Comparison of ENCODE assay signal across 10 mouse cellular contexts in the genomic region with DNA sequence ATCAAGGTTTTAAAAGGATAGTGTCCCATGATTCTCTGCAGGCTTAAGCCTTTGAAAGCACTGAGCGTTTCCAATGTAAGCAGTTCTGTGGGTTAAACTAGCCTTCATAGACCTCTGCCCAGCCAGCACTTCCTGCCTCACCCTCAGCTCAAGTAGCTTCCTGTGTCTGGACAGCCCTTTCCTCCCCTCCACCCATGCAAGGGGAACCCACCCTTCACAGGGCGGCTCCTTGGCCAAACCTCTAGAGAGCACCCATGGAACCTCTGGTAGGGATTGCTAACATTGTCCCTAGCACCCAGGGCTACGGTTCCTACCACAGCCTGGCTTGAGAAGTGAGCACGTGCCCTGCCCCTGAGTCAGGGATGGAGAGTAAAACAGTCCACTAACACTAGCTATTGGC. TPM values are rescaled to one million over a fixed set of nuclear protein-coding genes. Genes with fewer than 3 reads are reported as not detected.
DNase-seq lines count a peak whose midpoint lies in the region; ATAC-seq and TF ChIP-seq lines count a peak whose summit lies in the region.
"Had no signal": no experiment of that assay in that cellular context is flagged by ENCODE, and none has a peak within 500 bp of the region (broad histone marks: within the 10 kb centered on the region; RNA-seq: fewer than 3 reads in every experiment).

No protein-coding gene starts in this region.

- DNase-seq in midbrain, embryonic 10.5 days (ENCODE audit: low spot score): no peak
- peak; percentile 65 for DNase-seq in heart, adult 8-10 months (ENCODE audit: low spot score)
- peak; percentile 73 for DNase-seq in kidney, adult 2 months
- no peak for DNase-seq in embryo, embryonic 10 days (ENCODE audit: low spot score)
- DNase-seq in yolk sac, embryonic 10.5 days (ENCODE audit: low spot score): no peak
- DNase-seq in right cerebral cortex, postnatal 25 days: no peak
- DNase-seq: lung, embryonic 14.5 days had no signal

- H3K4me1 ChIP-seq in midbrain, embryonic 12.5 days: 0 out of 2 replicates have a peak, but pooled peaks cover 3% of the 10 kb centered on the region
- peaks cover 5% of the 10 kb centered on the region; the same call in 1 of the 2 replicates for H3K4me1 ChIP-seq in midbrain, embryonic 10.5 days
- peaks cover 3% of the 10 kb centered on the region; the same call in 1 of the 2 replicates for H3K4me1 ChIP-seq in kidney, adult 2 months (ENCODE audit: control insufficient read depth, insufficient read depth, low read length)
- H3K4me1 ChIP-seq: forebrain, embryonic 13.5 days had no signal

- H3K4me2 ChIP-seq in midbrain, embryonic 12.5 days (replicated peaks): no peak overlapping the region
- H3K4me2 ChIP-seq: forebrain, embryonic 13.5 days; lung, embryonic 14.5 days had no signal

- no peaks in the 10 kb centered on the region for H3K27me3 ChIP-seq in midbrain, embryonic 12.5 days
- no peaks in the 10 kb centered on the region for H3K27me3 ChIP-seq in midbrain, embryonic 10.5 days (ENCODE audit: low read depth, poor library complexity, severe bottlenecking)
- H3K27me3 ChIP-seq in kidney, adult 2 months (replicated peaks; ENCODE audit: control insufficient read depth, insufficient read depth, low read length): no peaks in the 10 kb centered on the region; the same call in 1 of the 2 replicates
- H3K27me3 ChIP-seq: forebrain, embryonic 13.5 days had no signal

- no peak overlapping the region for H3K9ac ChIP-seq in midbrain, embryonic 12.5 days (replicated peaks)
- H3K9ac ChIP-seq: forebrain, embryonic 13.5 days; lung, embryonic 14.5 days had no signal

- H3K27ac ChIP-seq in midbrain, embryonic 12.5 days (replicated peaks): 0 out of 2 replicates have a peak overlapping the region, but pooled peaks have one; percentile 20
- H3K27ac ChIP-seq in midbrain, embryonic 10.5 days (replicated peaks): no peak overlapping the region
- peak overlapping the region; percentile 15; the same call in 1 of the 2 replicates for H3K27ac ChIP-seq in kidney, adult 2 months (ENCODE audit: insufficient read depth, low read depth, low read length)
- H3K27ac ChIP-seq: forebrain, embryonic 13.5 days had no signal

- no peak overlapping the region for H3K4me3 ChIP-seq in midbrain, embryonic 12.5 days
- no peak overlapping the region for H3K4me3 ChIP-seq in midbrain, embryonic 10.5 days
- no peak overlapping the region for H3K4me3 ChIP-seq in kidney, adult 2 months (ENCODE audit: insufficient read depth, low read depth, low read length)
- H3K4me3 ChIP-seq: forebrain, embryonic 13.5 days had no signal

- WGBS in midbrain, embryonic 12.5 days: 82% methylated on average over 4 of the region's 4 CpGs
- 83% methylated on average over 4 of the region's 4 CpGs for WGBS in midbrain, embryonic 10.5 days
- 52% methylated on average over 4 of the region's 4 CpGs for WGBS in kidney, adult 2 months

- no peaks in the 10 kb centered on the region for H3K9me3 ChIP-seq in midbrain, embryonic 12.5 days
- no peaks in the 10 kb centered on the region for H3K9me3 ChIP-seq in midbrain, embryonic 10.5 days (replicated peaks)
- H3K9me3 ChIP-seq: forebrain, embryonic 13.5 days had no signal

- no peak for TF ChIP-seq CTCF in kidney, adult 2 months (conservative IDR thresholded peaks at IDR 0.05; ENCODE audit: insufficient read depth, insufficient read length, low read depth, low read length)

- no peak for TF ChIP-seq POLR2A in kidney, adult 2 months (IDR thresholded peaks at IDR 0.05; ENCODE audit: low read depth, low read length)

- H3K36me3 ChIP-seq in midbrain, embryonic 12.5 days: no peaks in the 10 kb centered on the region
- H3K36me3 ChIP-seq in midbrain, embryonic 10.5 days: peaks cover 2% of the 10 kb centered on the region; the same call in 1 of the 2 replicates
- H3K36me3 ChIP-seq in kidney, adult 2 months (ENCODE audit: control insufficient read depth, insufficient read depth, low read length): no peaks in the 10 kb centered on the region

- no peak for ATAC-seq in midbrain, embryonic 12.5 days (ENCODE audit: low FRiP score, low read depth)
- peak; percentile 68 for ATAC-seq in monocyte, adult 5-6 weeks (replicated peaks; ENCODE audit: insufficient number of reproducible peaks, low FRiP score, low TSS enrichment, poor library complexity, severe bottlenecking)
- ATAC-seq: forebrain, embryonic 13.5 days had no signal

RNA-seq across cellular contexts. Expression of a gene that starts 23.9 kb away (rescaled TPM):
- 50.3 and 51.0 TPM in 2 replicates for polyA plus RNA-seq in midbrain, embryonic 12.5 days (2016; fragmentation: Nextera tagmentation; extraction: Ambion mirVana)
- 15.8 and 26.7 TPM in 2 replicates for polyA plus RNA-seq in midbrain, embryonic 10.5 days (2016; fragmentation: Nextera tagmentation; extraction: Ambion mirVana)
- total RNA-seq in heart, adult 8-10 months (2022): 10 to 100 TPM; 18.2 to 20.2 (median 18.5) TPM
- 10.4 and 11.0 TPM in 2 replicates for polyA plus RNA-seq in kidney, adult 2 months (2012; rRNA removed)
- total RNA-seq in monocyte, adult 5-6 weeks (2017): 1.3 to 21.2 TPM (median 2.5 TPM) in 3 replicates

Comparison
In these comparisons a context has a peak if more than half of its experiments do, and no peak if none do; other contexts are left out.
1. DNase-seq: peak in heart, adult 8-10 months (single experiment) and kidney, adult 2 months (single experiment); none in midbrain, embryonic 10.5 days (single experiment), embryo, embryonic 10 days (single experiment), yolk sac, embryonic 10.5 days (single experiment) and right cerebral cortex, postnatal 25 days (single experiment).